Mouse (Mus musculus): ENCODE measurements around the gene Ep300. TPM values are rescaled to one million over a fixed set of nuclear protein-coding genes. Genes with fewer than 3 reads are reported as not detected.
"Not testable (repeated sequence)": the region's sequence is repeated elsewhere in the genome, so short reads cannot be mapped to it uniquely, and the experiment has no call there.

The Ep300 gene
- total RNA-seq, 2 experiments from 2014 or later = 68.3 to 82.0 TPM

- DNase-seq (ENCODE audit: low spot score in 2 of 2) = peak in 1 of 2 experiments; percentile 36
- intact Hi-C loops (cut with DNase I) = no loop called here
Observed at GRCm38 (mm10) chr15:81697175-81697574, 112.0 kb downstream of the Ep300 start, which contains the start of gene Chadl. TSS of gene Chadl (minus strand) at chr15:81697287.

GRCm38 (mm10) chr15:81697847-81698246 lies 112.7 kb downstream of the Ep300 start:
- DNase-seq (ENCODE audit: low spot score in 2 of 2) = no peak
- intact Hi-C loops (cut with DNase I) = no loop called here

GRCm38 (mm10) chr15:81698532-81698931 lies 113.4 kb downstream of the Ep300 start:
- no peak for DNase-seq (ENCODE audit: low spot score in 2 of 2)
- intact Hi-C loops (cut with DNase I) = no loop called here

- intact Hi-C loops (cut with DNase I) = no loop called here
- DNase-seq (ENCODE audit: low spot score in 2 of 2) = no peak
Observed at GRCm38 (mm10) chr15:81700161-81700560, 115.0 kb downstream of the Ep300 start.

GRCm38 (mm10) chr15:81700601-81701000 lies 115.5 kb downstream of the Ep300 start:
- intact Hi-C loops (cut with DNase I) = no loop called here
- no peak for DNase-seq (ENCODE audit: low spot score in 2 of 2)

GRCm38 (mm10) chr15:81701350-81701749 lies 116.2 kb downstream of the Ep300 start:
- DNase-seq (ENCODE audit: low spot score in 2 of 2); intact Hi-C loops (cut with DNase I): not testable (repeated sequence)

Small RNAs within 50 kb of the gene (microRNA-seq; reads per million reads assigned to microRNA genes)
- gene Gm23880 = not detected

Other genes with a start within 250 kb of the Ep300 start
- gene Slc25a17, start 224.5 kb upstream of the Ep300 start, total RNA-seq (2021) = 10 to 100 TPM; 39.3 to 41.7 TPM
- gene St13, start 185.3 kb upstream of the Ep300 start, total RNA-seq (2021) = 100 to 1,000 TPM; 159 to 162 TPM
- gene Xpnpep3, start 185.2 kb upstream of the Ep300 start, total RNA-seq (2021) = 10 to 100 TPM; 14.2 to 14.4 TPM
- gene Dnajb7, start 177.1 kb upstream of the Ep300 start, total RNA-seq (2021) = not detected
- gene Rbx1, start 119.1 kb upstream of the Ep300 start, total RNA-seq (2021) = 100 to 1,000 TPM; 134 to 137 TPM
- 10 to 100 TPM; 35.4 to 36.4 TPM for gene L3mbtl2, start 78.5 kb downstream of the Ep300 start, total RNA-seq (2021)
- gene Chadl, start 111.9 kb downstream of the Ep300 start, total RNA-seq (2021) = 10 to 100 TPM; 17.3 to 20.8 TPM
- 100 to 1,000 TPM; 177 to 182 TPM for gene Zc3h7b, start 159.7 kb downstream of the Ep300 start, total RNA-seq (2021)
- gene Rangap1, start 160.2 kb downstream of the Ep300 start, total RNA-seq (2021) = 100 to 1,000 TPM; 206 to 228 TPM
- 100 to 1,000 TPM; 244 to 267 TPM for gene Tef, start 217.1 kb downstream of the Ep300 start, total RNA-seq (2021)